Mouse (Mus musculus) kidney, adult 2 months (tissue): Measurements from ENCODE around the gene Prr15l.

Experiments used
- CTCF ChIP-seq: fragments of 200-500 bp; conservative IDR thresholded peaks from 2 replicates; pipeline ENCODE4 v1.5.1; 2011; ENCODE audit warnings: low read depth, mild to moderate bottlenecking, control low read depth, low read length, moderate library complexity, mixed read lengths; ENCODE audit not compliant: insufficient read depth, insufficient read length
- POLR2A ChIP-seq: fragments of 200-500 bp; IDR thresholded peaks from one replicate; pipeline ENCODE4 v1.6.1; 2011; ENCODE audit warnings: low read depth, low read length, control low read depth

- no peak for TF ChIP-seq POLR2A
- TF ChIP-seq CTCF, result peak; percentile 92
These were observed 17.9 kb upstream of the Prr15l start for GRCm38 (mm10) chr11:96910003-96910402.
